Mouse (Mus musculus) C2C12 (cell line): ENCODE measurements around the gene Rxrb.

Experiments used
- CTCF ChIP-seq: IDR thresholded peaks from one replicate; pipeline ENCODE4 v1.5.1; 2011; ENCODE audit not compliant: control insufficient read depth, insufficient read depth, insufficient read length
- MAX ChIP-seq: IDR thresholded peaks from one replicate; pipeline ENCODE4 v1.6.1; 2011; ENCODE audit warnings: mild to moderate bottlenecking, control low read depth
- MYOD1 ChIP-seq: IDR thresholded peaks from one replicate; pipeline ENCODE4 v1.6.1; 2011; ENCODE audit warnings: low read depth; ENCODE audit not compliant: control insufficient read depth, insufficient read length
- MYOG ChIP-seq: IDR thresholded peaks from one replicate; pipeline ENCODE4 v1.6.1; 2011; ENCODE audit not compliant: control insufficient read depth, insufficient read length; ENCODE audit errors: extremely low read depth
- USF1 ChIP-seq: IDR thresholded peaks from one replicate; pipeline ENCODE4 v1.6.1; 2011; ENCODE audit warnings: low read depth, mild to moderate bottlenecking, control low read depth, moderate library complexity

GRCm38 (mm10) chr17:34032174-34032632, 591 bp downstream of the Rxrb start:
- TF ChIP-seq CTCF: no peak
- no peak for TF ChIP-seq MYOG
- TF ChIP-seq MYOD1: no peak
- TF ChIP-seq MAX: peak; percentile 73
- TF ChIP-seq USF1: no peak
